Mouse (Mus musculus) stomach, postnatal 0 days (tissue): Measurements from ENCODE around the gene Cgas.

Experiments used
- CTCF ChIP-seq: IDR thresholded peaks from 2 replicates; pipeline ENCODE4 v1.5.1; 2016; ENCODE audit warnings: antibody characterized with exemption, low read depth, mild to moderate bottlenecking, moderate library complexity
- EP300 ChIP-seq: optimal IDR thresholded peaks from 2 replicates; pipeline ENCODE3; 2016; ENCODE audit warnings: antibody characterized with exemption

- TF ChIP-seq CTCF: no peak
- no peak for TF ChIP-seq EP300
These were observed 42.5 kb downstream of the Cgas start for GRCm38 (mm10) chr9:78400570-78400969.
